Mouse (Mus musculus) spleen, adult 12 weeks (tissue): ENCODE data around the gene Tram2.

Source experiments
- DNase-seq: peaks from one replicate; pipeline ENCODE4 v3.0.0; 2022; ENCODE audit warnings: low spot score

Gene Tram2

GRCm38 (mm10) chr1:21067536-21068221, 11.3 kb downstream of the Tram2 start:
- DNase-seq = no peak

GRCm38 (mm10) chr1:21064153-21064552, 14.9 kb downstream of the Tram2 start:
- no peak for DNase-seq

- no peak for DNase-seq
Measured at GRCm38 (mm10) chr1:21059385-21060109, 19.5 kb downstream of the Tram2 start.

GRCm38 (mm10) chr1:21053009-21053408, 26.0 kb downstream of the Tram2 start:
- DNase-seq = no peak

GRCm38 (mm10) chr1:21052608-21053007, 26.4 kb downstream of the Tram2 start:
- no peak for DNase-seq

- DNase-seq = no peak
Measured at GRCm38 (mm10) chr1:21052132-21052545, 26.9 kb downstream of the Tram2 start.

GRCm38 (mm10) chr1:21049005-21049404, 30.0 kb downstream of the Tram2 start:
- DNase-seq = no peak

- DNase-seq = no peak
Measured at GRCm38 (mm10) chr1:21048402-21048801, 30.6 kb downstream of the Tram2 start.

GRCm38 (mm10) chr1:21042461-21042860, 36.6 kb downstream of the Tram2 start:
- no peak for DNase-seq

GRCm38 (mm10) chr1:21040610-21041326, 38.3 kb downstream of the Tram2 start:
- no peak for DNase-seq

GRCm38 (mm10) chr1:21040173-21040572, 38.9 kb downstream of the Tram2 start:
- DNase-seq = no peak

GRCm38 (mm10) chr1:21039564-21039963, 39.5 kb downstream of the Tram2 start:
- DNase-seq = no peak

- no peak for DNase-seq
Measured at GRCm38 (mm10) chr1:21037881-21038601, 41.0 kb downstream of the Tram2 start.

GRCm38 (mm10) chr1:21035878-21036277, 43.2 kb downstream of the Tram2 start:
- no peak for DNase-seq

GRCm38 (mm10) chr1:21033792-21034119, 45.3 kb downstream of the Tram2 start:
- DNase-seq = no peak

GRCm38 (mm10) chr1:21033065-21033791, 45.8 kb downstream of the Tram2 start:
- no peak for DNase-seq

- no peak for DNase-seq
Measured at GRCm38 (mm10) chr1:21031650-21032049, 47.4 kb downstream of the Tram2 start.

- DNase-seq = no peak
Measured at GRCm38 (mm10) chr1:21029000-21029399, 50.0 kb downstream of the Tram2 start.

- no peak for DNase-seq
Measured at GRCm38 (mm10) chr1:21026534-21026933, 52.5 kb downstream of the Tram2 start.

GRCm38 (mm10) chr1:21025203-21025602, 53.8 kb downstream of the Tram2 start:
- no peak for DNase-seq

GRCm38 (mm10) chr1:21023101-21023500, 55.9 kb downstream of the Tram2 start:
- DNase-seq = no peak

GRCm38 (mm10) chr1:21014463-21014862, 64.6 kb downstream of the Tram2 start:
- DNase-seq = no peak
